Mouse (Mus musculus) kidney, adult 2 months (tissue): Measurements from ENCODE around the gene Ap1s3. TPM values are rescaled to one million over a fixed set of nuclear protein-coding genes. Genes with fewer than 3 reads are reported as not detected.

ENCODE experiments used
- DNase-seq: peaks from one replicate; pipeline ENCODE4 v3.0.0; 2021
- H3K27ac ChIP-seq: fragments of 200-500 bp; 2 replicates; pipeline ENCODE4 v1.5.1; 2012; ENCODE audit warnings: low read depth, low read length, control low read depth, inconsistent platforms; ENCODE audit not compliant: insufficient read depth
- H3K27me3 ChIP-seq: fragments of 200-500 bp; replicated peaks from 2 replicates; pipeline ENCODE4 v1.6.1; 2012; ENCODE audit warnings: mild to moderate bottlenecking, moderate library complexity, low read length, inconsistent platforms; ENCODE audit not compliant: control insufficient read depth, insufficient read depth
- H3K36me3 ChIP-seq: fragments of 200-500 bp; 2 replicates; pipeline ENCODE4 v1.6.1; 2012; ENCODE audit warnings: mild to moderate bottlenecking, moderate library complexity, low read length, inconsistent platforms; ENCODE audit not compliant: control insufficient read depth, insufficient read depth
- H3K4me1 ChIP-seq: fragments of 200-500 bp; 2 replicates; pipeline ENCODE4 v1.6.1; 2011; ENCODE audit warnings: low read length; ENCODE audit not compliant: control insufficient read depth, insufficient read depth
- H3K4me3 ChIP-seq: fragments of 200-500 bp; 2 replicates; pipeline ENCODE4 v1.5.1; 2011; ENCODE audit warnings: mild to moderate bottlenecking, low read depth, low read length, control low read depth; ENCODE audit not compliant: insufficient read depth
- CTCF ChIP-seq: fragments of 200-500 bp; conservative IDR thresholded peaks from 2 replicates; pipeline ENCODE4 v1.5.1; 2011; ENCODE audit warnings: low read depth, mild to moderate bottlenecking, control low read depth, low read length, moderate library complexity, mixed read lengths; ENCODE audit not compliant: insufficient read depth, insufficient read length
- POLR2A ChIP-seq: fragments of 200-500 bp; IDR thresholded peaks from one replicate; pipeline ENCODE4 v1.6.1; 2011; ENCODE audit warnings: low read depth, low read length, control low read depth
- WGBS: fragments of 180-500 bp; shearing (Covaris S2); methylation state at CpG from one replicate; pipeline ENCODE4 v1.1.7; 2018; 5-methylcytosine and 5-hydroxymethylcytosine counted together
- polyA plus RNA-seq: library from polyadenylated mRNA; depleted of rRNA; stranded (reverse); fragments of >200 nt; gene quantifications from 2 replicates; pipeline ENCODE4 v1.2.3, GENCODE M21; 2012

Gene Ap1s3
- polyA plus RNA-seq, 1 experiment, result 30.3 TPM

DNA sequence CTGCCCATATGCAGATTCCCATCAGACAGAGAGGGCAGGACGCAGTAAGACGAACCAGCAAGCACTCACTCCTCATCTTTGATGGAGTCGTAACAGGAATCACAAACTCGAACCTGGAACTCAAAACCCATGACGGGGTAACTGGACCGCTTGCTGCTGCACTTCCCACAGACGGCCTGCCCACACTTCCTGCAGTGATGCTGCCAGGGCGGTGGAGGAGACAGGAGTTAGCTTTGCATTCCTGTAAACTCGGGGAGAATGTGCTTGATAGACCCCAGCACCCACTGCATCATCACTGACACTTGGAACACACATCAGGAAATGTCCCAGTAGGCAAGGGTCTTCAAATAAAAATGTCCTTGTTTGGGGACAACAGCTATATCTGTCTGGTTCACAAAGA is 35.6 kb upstream of the Ap1s3 start:
- no peak overlapping the region for H3K27ac ChIP-seq
- H3K27me3 ChIP-seq, result no peaks in the 10 kb centered on the region
- no peak for TF ChIP-seq CTCF
- TF ChIP-seq POLR2A, result no peak
- H3K36me3 ChIP-seq, result peaks cover 4% of the 10 kb centered on the region
- H3K4me3 ChIP-seq, result no peak overlapping the region
- no peak for DNase-seq
- H3K4me1 ChIP-seq, result peaks cover 7% of the 10 kb centered on the region; the same call in 1 of the 2 replicates
- whole genome bisulfite sequencing, result 85% methylated on average over 9 of the region's 9 CpGs

DNA sequence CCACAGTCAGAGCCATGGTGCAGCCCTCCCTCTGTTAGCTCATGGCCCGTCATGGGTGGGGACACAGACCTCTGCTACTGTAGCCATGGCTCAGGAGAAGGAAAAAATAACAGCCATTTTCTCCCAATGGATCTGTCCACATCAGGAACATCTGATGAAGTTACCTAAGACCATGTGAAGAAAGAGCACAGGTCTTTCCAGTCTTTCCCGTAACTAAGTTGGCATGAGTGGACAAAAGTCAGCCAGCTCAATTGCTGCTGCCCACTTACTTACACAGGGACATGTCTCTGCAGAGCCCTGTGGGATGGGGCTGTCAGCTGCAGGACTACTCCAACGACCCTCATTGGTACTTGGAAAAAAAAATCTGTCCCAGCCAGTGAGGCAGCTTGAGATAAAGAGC is 34.9 kb upstream of the Ap1s3 start:
- Histone ChIP-seq H3K36me3 (peaks cover 4% of the 10 kb centered on the region), H3K4me1 (peaks cover 6% of the 10 kb centered on the region; the same call in 1 of the 2 replicates), H3K27me3 (no peaks in the 10 kb centered on the region), H3K27ac (no peak overlapping the region), H3K4me3 (no peak overlapping the region)
- DNase-seq, result no peak
- 82% methylated on average over 3 of the region's 3 CpGs for WGBS
- TF ChIP-seq CTCF (no peak), POLR2A (no peak)

DNA sequence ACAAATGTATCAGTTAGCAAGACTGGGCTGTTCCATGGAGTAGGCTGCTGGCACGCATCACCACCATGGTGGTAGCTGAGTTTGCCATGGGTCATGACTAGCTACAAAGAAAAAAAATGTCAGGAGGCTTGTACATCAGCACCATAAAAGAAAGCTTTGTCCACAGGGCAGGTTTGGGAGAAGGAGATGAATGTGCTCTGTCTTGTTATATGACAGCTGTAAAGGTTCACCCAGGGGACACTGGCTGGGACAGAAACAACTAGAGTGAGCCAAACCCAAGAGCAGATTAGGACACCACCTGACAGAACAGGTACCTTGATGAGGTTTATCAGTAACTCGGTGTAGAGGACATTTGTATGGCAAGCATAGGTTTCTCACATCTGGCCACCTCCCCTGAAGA is 32.9 kb upstream of the Ap1s3 start:
- TF ChIP-seq POLR2A (no peak), CTCF (no peak)
- 94% methylated on average over 2 of the region's 2 CpGs for WGBS
- H3K36me3 ChIP-seq, result peaks cover 4% of the 10 kb centered on the region
- no peak overlapping the region for H3K27ac ChIP-seq
- no peaks in the 10 kb centered on the region for H3K4me1 ChIP-seq
- H3K4me3 ChIP-seq, result no peak overlapping the region
- no peaks in the 10 kb centered on the region for H3K27me3 ChIP-seq
- DNase-seq, result no peak

DNA sequence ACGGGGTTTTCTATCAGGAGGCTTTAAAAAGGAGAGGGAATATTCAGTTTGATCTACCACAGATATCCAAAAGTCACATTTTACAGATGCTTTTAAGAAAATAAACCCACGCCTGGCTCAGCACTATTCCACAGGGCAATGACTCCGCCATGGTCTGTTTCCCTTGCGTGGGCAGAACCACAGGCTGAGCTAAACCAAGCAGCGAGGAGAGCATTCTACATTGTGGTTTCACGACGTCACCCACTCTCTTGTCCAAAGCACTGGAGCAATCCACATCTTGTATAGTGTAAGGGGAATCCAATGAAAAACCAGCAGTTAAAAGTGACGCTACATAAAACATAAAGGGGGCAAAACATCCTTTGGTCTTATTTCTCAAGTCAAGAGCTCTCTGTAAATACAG is 31.7 kb upstream of the Ap1s3 start:
- Histone ChIP-seq H3K27ac (no peak overlapping the region), H3K4me1 (no peaks in the 10 kb centered on the region), H3K36me3 (peaks cover 2% of the 10 kb centered on the region), H3K4me3 (no peak overlapping the region), H3K27me3 (no peaks in the 10 kb centered on the region)
- WGBS, result 66% methylated on average over 8 of the region's 8 CpGs
- no peak for DNase-seq
- TF ChIP-seq POLR2A (no peak), CTCF (no peak)

DNA sequence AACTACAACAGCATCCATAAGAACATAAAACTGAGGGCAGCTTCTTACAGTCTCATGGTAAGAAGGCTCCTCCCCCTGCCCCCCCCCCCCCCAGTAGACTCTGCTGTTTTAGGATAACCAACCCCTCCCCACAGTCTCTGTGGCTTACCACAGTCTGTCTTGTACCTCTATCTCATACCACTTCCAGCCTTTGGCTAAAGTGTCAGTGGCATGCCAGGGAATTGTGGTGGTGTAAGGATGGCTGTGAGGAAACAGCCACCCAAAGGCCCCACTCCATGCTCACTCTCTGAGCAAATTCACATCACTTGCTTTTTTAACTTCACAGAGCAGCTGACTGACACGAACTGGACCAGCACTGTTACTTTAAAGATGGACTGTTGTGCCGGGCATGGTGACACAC is 26.7 kb upstream of the Ap1s3 start:
- Histone ChIP-seq H3K36me3 (no peaks in the 10 kb centered on the region; the same call in 1 of the 2 replicates), H3K27me3 (no peaks in the 10 kb centered on the region), H3K4me1 (no peaks in the 10 kb centered on the region), H3K27ac (no peak overlapping the region), H3K4me3 (no peak overlapping the region)
- no peak for DNase-seq
- WGBS, result 86% methylated on average over 2 of the region's 2 CpGs
- TF ChIP-seq CTCF, result no peak
- no peak for TF ChIP-seq POLR2A

DNA sequence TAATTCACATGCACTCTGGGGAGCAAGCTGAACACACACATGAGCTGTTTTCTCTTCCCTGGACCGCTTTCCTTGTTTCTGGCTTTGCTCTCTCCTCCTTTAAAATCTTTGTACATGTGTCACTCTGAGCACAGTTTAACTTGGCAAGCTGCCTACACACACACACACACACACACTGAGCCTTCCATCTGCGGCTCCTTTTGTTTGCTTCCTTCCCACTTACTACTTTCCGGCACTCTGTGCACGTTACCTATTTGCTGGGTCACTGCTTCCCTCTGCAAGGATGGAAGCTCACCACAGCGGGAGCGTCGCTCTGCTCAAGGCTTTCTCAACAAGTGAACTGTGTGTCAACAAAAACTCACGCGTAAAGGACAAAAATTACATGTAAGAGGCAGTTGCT is 25.6 kb upstream of the Ap1s3 start:
- Histone ChIP-seq H3K4me1 (no peaks in the 10 kb centered on the region), H3K27ac (no peak overlapping the region), H3K27me3 (no peaks in the 10 kb centered on the region), H3K4me3 (no peak overlapping the region), H3K36me3 (no peaks in the 10 kb centered on the region)
- TF ChIP-seq CTCF, result no peak
- no peak for TF ChIP-seq POLR2A
- DNase-seq, result peak; percentile 28
- 13% methylated on average over 9 of the region's 9 CpGs for WGBS

DNA sequence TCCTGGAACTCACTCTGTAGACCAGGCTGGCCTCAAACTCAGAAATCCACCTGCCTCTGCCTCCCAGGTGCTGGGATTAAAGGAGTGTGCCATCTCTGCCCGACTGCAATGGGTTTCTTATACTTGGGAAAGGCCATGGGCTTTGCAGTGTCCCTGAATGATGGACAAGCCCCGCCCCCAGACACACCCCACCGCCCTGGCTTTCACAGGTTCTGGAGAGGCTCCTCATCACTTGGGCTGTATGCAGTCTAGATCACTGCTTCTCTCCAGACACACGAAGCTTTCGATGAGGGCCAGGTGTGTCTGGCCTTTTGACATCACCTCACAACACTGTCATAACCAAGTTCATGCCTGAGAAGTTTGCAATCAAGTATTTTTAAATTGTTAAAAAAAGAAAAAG is 25.2 kb upstream of the Ap1s3 start:
- TF ChIP-seq CTCF (no peak), POLR2A (no peak)
- WGBS, result 54% methylated on average over 5 of the region's 5 CpGs
- no peak for DNase-seq

DNA sequence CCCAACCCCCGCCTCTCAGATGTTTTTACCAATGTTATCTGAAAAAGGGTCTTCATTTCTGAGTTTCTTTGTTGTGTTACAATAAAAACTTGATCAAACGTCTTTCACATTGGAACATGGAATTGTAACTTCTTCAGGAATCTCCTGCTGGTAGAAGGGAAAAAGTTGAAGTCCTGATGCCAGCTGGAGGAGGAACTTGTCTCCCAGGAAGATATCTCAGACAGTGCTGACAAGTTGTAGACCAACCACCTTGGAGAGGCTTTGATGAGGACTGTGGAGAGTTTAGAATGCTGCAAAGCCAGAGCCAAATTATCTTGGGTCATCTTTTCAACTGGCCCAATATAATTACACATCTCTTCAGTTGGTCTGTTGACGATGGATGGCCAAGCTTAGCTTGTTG is 20.7 kb upstream of the Ap1s3 start:
- DNase-seq, result no peak
- H3K36me3 ChIP-seq, result no peaks in the 10 kb centered on the region
- 92% methylated on average over 3 of the region's 3 CpGs for WGBS
- no peaks in the 10 kb centered on the region for H3K4me1 ChIP-seq
- H3K27me3 ChIP-seq, result no peaks in the 10 kb centered on the region
- no peak overlapping the region for H3K27ac ChIP-seq
- TF ChIP-seq POLR2A (no peak), CTCF (no peak)
- no peak overlapping the region for H3K4me3 ChIP-seq

More for the DNA sequence above, 25.2 kb upstream of the Ap1s3 start:
- H3K4me3 ChIP-seq, result no peak overlapping the region
- no peaks in the 10 kb centered on the region for H3K27me3 ChIP-seq
- no peak overlapping the region for H3K27ac ChIP-seq
- H3K4me1 ChIP-seq, result no peaks in the 10 kb centered on the region
- no peaks in the 10 kb centered on the region for H3K36me3 ChIP-seq
